Mouse (Mus musculus): ENCODE measurements at regions not wholly inside any gene's neighbourhood (a gene's known extent, or its start where the extent isn't known, plus 50 kb on each side); places are given as distances from the start of the nearest gene placed in this dataset.

- no peak overlapping the region for H3K4me3 ChIP-seq (ENCODE audit: low read depth, low read length)
- no peak overlapping the region for H3K9ac ChIP-seq (ENCODE audit: low read depth, poor library complexity, severe bottlenecking)
- H3K4me1 ChIP-seq (ENCODE audit: control insufficient read depth, insufficient read depth, low read length), result no peaks in the 10 kb centered on the region
- H3K27ac ChIP-seq (ENCODE audit: insufficient read depth, low read length), result no peak overlapping the region
- no peaks in the 10 kb centered on the region for H3K36me3 ChIP-seq (ENCODE audit: control insufficient read depth, insufficient read depth, low read length, poor library complexity, severe bottlenecking)
- no peaks in the 10 kb centered on the region for H3K27me3 ChIP-seq (ENCODE audit: control insufficient read depth, insufficient read depth, low read length, poor library complexity, severe bottlenecking)
- TF ChIP-seq POLR2A (IDR thresholded peaks at IDR 0.05; ENCODE audit: insufficient read depth, low read length) (no peak), CTCF (IDR thresholded peaks at IDR 0.05; ENCODE audit: low read depth, low read length) (no peak)
- H3K9me3 ChIP-seq (replicated peaks; ENCODE audit: control insufficient read depth, insufficient read depth, low read length, poor library complexity, severe bottlenecking), result no peaks in the 10 kb centered on the region
Observed at GRCm38 (mm10) chr7:74632217-74632616, 77.6 kb upstream of the Slco3a1 start.

- H3K4me1 ChIP-seq (ENCODE audit: control insufficient read depth, insufficient read depth, low read length), result no peaks in the 10 kb centered on the region
- no peak overlapping the region for H3K9ac ChIP-seq (ENCODE audit: low read depth, poor library complexity, severe bottlenecking)
- H3K36me3 ChIP-seq (ENCODE audit: control insufficient read depth, insufficient read depth, low read length, poor library complexity, severe bottlenecking), result no peaks in the 10 kb centered on the region
- no peak overlapping the region for H3K27ac ChIP-seq (ENCODE audit: insufficient read depth, low read length)
- H3K9me3 ChIP-seq (replicated peaks; ENCODE audit: control insufficient read depth, insufficient read depth, low read length, poor library complexity, severe bottlenecking), result no peaks in the 10 kb centered on the region
- no peak for TF ChIP-seq EP300 (IDR thresholded peaks at IDR 0.05; ENCODE audit: insufficient read depth, low read depth, low read length)
- TF ChIP-seq CTCF (IDR thresholded peaks at IDR 0.05; ENCODE audit: low read depth, low read length), result no peak
- TF ChIP-seq POLR2A (IDR thresholded peaks at IDR 0.05; ENCODE audit: insufficient read depth, low read length), result no peak
- H3K27me3 ChIP-seq (ENCODE audit: control insufficient read depth, insufficient read depth, low read length, poor library complexity, severe bottlenecking), result no peaks in the 10 kb centered on the region
- no peak overlapping the region for H3K4me3 ChIP-seq (ENCODE audit: low read depth, low read length)
Observed at GRCm38 (mm10) chr7:74628799-74629468, 74.4 kb upstream of the Slco3a1 start.

Data from ES-Bruce4 (cell line).